Mouse (Mus musculus): Measurements from ENCODE around the gene Kif22.
"Not testable (repeated sequence)": the region's sequence is repeated elsewhere in the genome, so short reads cannot be mapped to it uniquely, and the experiment has no call there.

Gene Kif22

DNA sequence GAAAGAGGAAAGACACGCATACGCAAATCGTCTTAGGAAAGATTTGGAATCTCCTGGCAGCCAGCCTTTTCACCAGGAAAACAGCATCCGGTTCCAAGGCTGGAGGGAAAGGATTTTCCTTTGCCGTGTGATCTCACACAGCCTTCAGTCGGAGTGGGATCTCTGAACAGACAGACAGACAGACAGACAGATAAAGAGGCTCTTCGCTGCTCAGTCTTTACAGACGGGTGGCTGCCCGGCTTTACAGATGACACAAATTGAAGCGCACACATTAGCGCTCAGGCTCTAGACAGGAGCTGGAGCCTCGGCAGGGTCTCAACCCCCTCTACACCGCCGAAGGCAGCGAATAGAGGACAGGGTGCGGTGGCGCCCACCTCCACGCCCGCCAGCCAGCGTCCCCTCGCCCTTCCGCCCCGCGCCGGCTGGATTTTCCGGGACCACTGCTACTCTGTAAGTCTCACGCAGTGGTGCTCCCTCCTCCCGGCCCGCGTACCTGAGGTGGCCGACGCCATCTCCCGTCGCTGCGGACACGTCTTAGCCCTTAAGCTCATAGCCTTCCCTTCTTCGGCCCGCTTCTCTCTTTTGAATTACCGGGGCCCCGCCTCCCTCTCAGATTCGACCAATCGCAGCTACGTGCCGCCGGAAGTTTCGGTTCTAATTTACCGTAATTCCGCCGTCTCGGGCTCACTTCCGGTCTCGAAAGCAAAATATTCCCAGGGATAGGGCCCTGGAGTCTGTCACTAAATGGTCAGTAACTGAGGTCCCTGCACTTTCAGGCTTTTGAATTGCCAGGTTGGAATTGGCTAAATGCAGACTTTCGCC lies at the start of gene Kif22:
Gene Kif22, minus strand, starts transcription at position 621 of the 822 bp plus-strand sequence.
- peak; percentile 93 to 94 for DNase-seq

DNA sequence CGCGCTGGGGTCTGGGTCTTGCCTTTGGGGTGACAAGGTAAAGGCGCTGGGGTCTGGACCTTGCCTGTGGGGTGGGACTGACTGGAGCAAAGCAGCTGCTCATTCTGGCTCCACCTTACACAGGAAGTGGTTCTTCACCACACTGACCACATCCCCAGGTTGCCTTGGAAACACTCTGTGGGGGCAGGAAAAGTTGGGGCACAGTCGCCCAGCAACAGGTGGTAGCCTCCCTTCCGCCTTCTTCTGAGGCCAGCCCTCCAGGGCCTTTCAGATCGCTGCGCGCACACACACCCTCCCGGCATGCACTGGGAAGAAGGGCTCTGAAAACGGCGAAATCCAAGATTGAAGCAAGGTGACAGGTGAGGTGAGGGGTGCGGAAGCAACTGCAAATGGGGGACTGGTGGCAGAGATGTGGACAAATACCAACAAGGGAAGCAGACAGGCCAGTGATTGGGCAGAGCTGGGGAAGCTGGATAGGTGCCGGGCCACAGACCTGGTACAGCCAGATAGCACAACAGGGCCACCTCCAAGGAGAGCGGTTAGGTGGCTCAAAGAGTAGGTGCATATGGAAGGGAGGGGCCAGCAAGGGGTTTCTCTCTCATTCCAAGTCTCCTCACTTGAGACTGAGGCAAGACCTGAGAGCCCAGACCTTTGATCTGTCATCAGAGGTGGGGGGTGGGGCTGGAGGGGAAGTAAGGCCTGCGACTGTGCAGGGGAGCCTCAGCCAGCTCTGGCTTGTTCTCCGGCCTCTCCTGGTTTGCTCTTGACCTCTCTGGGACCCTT lies 49.0 kb upstream of the Kif22 start, which contains the start of gene AI467606:
Gene AI467606, plus strand, starts transcription at position 246 of the 783 bp plus-strand sequence.
- no peak for DNase-seq

DNA sequence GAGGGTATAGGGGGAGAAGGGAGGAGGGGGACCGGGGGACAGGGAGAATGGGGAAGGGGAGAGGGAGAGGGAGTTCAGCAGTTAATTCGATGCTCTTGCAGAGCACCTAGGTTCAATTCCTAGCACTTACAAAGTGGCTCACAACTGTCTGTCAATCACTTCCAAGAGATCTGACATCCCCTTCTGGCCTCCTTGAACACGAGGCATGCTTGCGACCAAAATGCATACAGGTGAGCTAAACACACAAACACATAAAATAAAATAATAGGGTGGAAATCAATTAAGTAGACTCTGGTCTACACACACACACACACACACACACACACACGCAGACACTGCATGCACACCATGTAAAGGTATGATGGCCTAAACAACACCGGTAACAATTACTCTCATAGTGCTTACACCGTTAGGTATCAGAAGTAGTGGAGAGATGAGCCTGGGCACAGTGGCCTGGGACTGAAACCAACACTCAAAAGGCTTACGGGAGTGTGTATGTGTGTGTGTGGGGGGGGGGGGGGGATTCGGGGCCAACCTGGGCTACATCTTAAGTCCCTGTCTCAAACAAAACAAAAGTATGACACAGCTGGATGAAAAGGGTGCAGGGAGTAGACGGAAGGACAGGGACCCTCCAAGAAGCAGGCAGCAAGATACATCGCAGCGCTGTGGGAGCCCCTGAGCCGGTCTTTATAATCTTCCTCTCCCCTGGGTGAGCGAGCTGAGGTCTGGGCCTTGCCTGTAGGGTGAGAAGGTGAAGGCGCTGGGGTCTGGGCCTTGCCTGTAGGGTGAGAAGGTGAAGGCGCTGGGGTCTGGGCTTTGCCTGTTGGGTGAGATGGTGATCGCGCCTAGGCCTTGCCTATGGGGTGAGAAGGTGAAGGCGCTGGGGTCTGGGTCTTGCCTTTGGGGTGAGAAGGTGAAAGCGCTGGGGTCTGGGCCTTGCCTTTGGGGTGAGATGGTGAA lies 48.2 kb upstream of the Kif22 start:
- DNase-seq, result no peak

DNA sequence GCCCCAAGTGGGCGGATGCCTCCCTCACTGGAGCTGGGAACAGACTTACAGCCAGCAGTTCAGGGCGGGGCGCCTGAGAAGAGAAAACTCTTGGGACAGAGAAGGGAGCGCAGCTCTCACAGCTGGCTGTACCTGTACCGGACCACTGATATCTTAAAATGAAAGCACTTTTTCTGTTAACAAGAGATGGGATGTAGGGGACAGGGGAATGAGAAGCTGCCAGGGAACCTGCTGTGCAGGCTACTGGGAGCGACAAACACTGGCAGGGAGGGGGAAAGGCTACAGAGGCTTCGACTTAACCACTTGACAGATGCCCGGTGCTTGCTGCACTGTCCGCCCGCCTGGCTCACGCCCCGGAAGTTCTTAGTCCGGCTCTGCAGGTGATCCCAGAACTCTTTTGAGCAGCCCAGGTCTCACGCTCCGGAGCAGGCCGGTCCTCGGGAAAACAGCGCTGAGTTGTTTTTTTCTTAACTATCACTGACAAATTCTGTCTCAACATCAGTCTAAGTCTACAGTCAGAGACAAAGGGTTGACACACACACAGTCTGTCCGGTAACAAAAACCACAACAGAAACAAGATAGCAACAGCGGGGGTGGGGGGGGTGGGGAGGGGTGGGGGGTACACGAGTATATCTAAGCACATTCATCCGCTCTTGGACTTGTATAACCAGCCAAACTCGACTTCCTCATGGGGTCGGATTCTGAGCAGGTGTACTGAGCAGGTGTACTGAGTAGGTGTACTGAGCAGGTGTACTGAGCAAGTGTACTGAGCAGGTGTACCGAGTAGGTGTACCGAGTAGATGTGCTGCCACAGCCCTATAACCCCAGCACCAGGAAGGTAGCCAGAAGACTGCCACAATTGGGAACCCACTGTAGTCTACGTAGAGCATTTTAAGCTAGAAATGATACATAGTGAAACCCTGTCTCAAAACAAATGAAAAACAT lies 46.9 kb upstream of the Kif22 start:
- no peak for DNase-seq

DNA sequence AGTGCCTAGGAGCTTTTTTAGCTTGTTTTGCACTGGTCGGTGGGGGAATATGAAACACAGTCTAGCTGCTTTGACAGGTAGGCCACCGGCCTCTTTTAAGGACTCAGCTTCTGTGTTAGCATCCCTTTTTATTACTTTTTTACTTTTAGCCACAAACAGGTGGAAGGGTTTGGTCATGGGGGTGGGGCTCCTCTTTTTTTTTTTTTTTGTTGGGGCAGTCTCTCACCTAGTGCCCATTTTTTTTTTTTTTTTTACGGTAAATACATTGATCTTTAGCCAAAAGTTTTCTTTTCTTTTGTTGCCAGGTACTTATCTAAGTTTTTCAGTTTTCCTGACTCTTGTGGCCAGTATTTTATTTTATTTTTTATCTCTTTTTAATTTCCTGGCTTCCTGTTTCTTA lies 45.8 kb upstream of the Kif22 start:
- no peak for DNase-seq

DNA sequence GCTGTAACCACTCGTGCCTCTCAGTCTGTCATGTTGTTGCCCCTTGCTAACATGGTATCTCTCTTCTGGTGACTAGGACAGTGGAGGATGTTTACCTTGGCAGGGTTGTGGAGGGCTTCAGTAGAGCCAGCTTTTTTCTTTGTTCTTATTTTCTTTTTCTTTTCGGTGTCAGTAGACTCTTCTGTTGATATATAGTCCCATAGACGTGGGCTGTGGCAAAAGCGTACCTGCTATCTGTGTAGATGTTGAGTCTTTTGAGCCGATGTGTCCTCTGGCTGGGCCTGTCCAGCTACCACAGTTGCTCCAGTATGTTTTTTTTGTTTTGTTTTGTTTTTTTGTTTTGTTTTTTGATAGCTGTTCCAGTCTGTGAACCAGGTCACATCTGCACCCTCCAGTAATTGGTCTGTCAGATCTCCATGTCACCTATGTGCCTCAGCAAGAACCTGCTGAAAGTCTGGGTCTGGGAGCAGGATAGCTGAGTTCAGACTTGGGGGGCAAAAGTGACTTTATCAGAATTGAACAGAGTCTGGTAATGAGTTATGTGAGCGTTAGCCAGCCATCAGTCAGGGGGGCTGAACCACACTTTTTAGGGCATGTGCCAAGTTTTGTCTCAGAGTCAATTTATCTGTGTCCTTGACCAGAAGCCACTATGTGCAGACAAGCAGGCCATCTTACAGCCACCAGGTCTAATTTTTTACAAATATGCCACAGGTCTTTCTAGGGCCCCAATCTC lies 45.2 kb upstream of the Kif22 start, which contains the start of gene Zg16:
Gene Zg16, minus strand, starts transcription at position 51 of the 733 bp plus-strand sequence.
- DNase-seq, result not testable (repeated sequence)

DNA sequence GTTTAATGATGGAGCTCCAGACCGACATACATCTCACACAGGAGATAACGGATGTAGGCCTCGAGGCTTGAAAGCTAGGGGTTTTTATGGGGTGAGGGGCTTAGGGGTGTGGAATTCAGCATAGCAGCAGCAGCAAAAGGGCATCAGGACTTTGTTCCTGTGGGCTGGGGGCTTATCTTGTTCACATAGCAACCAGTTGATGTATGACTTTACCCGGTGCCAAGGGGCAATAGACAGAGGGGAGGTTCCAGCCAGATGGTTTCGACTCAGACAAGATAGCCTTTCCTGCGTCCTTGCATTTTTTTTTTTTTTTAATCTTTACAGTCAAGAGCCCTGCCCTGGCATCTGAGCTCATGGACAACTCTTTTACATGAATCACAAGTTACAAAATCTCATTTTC lies 43.5 kb upstream of the Kif22 start:
- not testable (repeated sequence) for DNase-seq

DNA sequence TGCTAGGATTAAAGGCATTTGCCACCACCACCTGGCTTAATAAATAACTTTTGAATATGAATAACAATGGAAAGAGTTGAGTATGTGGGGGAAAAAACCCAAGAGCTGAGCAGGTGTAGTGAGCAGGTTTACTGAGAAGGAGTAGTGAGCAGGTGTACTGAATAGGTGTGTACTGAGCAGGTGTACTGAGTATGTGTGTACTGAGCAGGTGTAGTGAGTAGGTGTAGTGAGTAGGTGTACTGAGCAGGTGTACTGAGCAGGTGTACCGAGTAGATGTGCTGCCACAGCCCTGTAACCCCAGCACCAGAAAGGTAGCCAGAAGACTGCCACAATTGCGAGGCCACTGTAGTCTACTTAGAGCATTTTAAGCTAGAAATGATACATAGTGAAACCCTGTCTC lies 42.5 kb upstream of the Kif22 start:
- no peak for DNase-seq

DNA sequence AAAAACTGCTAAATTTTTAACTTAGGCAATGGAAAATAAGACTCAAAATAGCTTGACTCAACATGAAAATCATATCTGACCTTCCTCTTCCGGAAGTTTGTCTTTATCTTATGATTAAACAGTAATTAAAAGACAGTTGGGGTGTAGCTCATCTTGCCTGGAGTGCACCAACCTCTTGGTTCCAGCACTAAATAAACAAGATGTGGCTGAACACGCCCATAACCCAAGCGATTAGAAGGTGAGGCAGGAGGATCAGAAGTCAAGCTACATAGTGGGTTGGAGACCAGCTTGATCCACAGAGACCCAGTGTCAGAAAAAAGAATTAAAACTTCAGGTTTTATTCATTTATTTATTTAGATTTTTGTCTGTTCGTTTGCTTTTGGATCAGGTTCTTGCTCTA lies 41.4 kb upstream of the Kif22 start:
- DNase-seq, result no peak

DNA sequence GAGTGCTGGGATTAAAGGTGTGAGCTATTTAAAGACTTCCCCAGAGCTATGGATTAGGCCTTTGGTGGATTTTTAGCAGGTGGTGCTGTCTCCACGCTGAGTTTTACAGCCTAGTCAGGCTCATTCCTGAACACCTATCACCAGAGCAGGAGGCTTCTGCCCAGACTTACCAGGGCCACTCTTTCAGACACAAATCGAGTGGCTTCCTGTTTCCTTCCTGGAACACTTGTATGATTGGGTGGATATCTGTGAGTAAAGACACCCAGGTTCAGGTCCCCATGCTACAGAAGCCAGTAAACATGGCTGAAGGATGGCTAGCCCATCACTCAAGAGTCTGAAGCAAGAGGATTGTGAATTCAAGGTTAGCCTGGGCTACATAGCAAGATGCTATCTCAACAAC lies 40.7 kb upstream of the Kif22 start:
- DNase-seq, result no peak

DNA sequence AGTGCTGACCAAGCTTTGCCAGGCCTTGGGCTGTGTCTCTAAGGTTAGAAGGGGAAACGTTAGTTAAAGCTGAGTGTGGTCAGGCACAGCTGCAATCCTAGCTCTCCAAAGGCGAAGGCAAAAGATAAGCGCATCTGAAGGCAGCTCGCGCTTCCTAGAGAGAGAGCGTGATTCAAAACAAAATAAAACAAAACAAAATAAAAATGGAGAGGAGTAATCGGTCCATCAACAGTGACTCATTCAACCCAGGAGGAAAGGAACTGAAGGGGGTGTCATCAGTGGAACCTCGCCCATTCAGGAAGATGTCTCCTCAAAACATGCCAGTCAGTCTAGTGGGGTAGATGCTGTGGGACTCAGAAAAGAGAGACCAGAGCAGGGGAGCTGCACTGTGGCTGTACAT lies 40.0 kb upstream of the Kif22 start:
- no peak for DNase-seq

DNA sequence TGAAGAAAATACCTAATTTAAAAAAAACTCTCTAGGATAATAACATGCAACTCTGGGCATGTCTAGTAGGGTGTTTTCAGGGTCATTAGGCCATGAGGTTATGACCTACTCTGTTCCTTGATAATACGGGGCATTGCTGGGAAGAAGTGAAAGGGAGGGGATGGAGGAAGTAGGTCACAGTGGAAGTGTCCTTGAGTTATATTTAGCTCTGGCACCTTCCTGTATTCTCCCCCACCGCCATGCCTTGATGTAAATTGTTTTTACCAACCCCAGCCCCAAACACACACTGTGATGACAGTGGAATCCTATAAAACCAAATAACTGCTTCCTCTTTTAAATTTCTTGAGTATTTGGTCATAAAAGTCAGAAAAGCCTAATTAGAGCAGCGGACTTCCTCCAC lies 37.8 kb upstream of the Kif22 start:
- no peak for DNase-seq

DNA sequence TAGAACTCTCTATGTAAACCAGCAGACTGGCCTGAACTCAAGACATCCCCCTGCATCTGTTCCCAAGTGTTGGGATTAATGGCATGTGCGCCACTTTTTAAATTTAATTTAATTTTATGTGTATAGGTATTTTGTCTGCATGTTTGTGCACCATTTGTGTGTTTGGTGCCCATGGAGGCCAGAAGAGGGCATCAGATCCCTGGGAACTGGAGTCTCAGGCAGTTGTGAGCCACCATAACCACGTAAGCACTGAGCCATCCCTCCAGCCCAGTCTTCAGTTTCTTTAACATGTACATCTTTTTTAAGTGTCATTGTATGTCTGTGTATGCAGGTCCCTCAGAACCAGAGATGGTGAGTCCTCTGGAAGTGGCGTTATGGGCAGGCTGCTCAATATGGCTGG lies 35.4 kb upstream of the Kif22 start:
- no peak for DNase-seq

DNA sequence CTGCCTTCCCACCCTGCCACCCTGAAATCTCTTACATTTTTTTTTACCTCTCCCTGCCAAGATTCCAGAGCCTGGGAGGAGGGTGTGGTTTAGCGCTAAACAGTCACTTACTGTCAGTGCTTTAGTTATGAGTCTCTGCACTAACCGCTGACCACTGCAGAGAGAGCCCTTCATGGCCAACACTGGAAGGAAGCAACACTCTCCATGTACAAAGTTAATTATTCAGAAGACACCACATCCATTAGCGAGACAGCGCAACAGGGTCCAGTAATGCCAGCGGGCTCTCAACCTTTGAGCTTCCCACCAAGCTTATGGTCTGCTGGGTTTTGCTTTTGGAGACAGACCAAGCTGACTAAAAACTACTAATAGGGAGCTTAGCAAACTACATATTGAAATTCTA lies 33.9 kb upstream of the Kif22 start:
- no peak for DNase-seq

DNA sequence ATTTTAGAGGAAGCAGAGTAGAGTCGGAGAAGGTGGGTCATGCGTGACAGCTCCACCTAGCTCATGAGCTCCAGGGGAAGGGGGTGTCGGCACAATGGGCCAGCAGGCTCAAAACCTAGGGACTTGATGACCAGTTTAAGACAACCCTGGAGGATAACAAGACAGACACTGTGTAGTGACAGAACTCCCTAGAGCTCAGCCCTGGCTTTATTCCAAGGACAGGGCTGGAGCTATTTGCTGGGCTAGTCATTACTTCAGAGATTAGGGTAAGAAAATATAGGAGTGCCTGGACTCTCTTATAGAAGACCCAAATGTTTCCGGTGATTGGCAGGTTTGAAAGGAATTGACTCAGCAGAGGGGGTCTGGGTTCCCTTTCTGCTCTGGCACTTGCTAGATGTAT lies 30.9 kb upstream of the Kif22 start:
- DNase-seq, result no peak

DNA sequence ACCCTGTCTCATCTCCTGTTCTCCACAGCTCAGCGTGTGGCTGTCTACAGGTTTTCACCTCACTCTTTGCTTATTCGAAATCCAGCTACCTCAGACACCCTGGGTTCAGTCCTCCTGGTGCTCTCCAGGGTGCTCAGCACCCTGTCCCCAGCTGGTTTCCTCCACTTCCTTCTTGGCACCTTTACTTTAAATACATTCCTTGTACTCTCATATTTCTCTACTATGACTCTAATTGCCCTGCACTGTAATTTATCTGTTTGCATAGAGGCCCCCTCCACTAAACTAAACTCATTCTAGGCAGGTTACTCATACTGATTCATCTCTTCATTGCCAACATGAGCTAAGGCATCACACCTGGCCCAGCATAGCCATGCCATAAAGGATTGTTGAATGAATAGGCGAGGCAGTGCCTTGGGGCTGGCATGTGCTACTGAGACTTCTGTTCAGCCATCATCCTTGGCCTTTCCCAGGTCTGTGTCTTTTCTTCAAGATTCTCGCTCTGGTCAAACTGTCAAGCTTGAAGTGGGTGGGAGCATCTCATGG lies 28.7 kb upstream of the Kif22 start:
- DNase-seq, result no peak

DNA sequence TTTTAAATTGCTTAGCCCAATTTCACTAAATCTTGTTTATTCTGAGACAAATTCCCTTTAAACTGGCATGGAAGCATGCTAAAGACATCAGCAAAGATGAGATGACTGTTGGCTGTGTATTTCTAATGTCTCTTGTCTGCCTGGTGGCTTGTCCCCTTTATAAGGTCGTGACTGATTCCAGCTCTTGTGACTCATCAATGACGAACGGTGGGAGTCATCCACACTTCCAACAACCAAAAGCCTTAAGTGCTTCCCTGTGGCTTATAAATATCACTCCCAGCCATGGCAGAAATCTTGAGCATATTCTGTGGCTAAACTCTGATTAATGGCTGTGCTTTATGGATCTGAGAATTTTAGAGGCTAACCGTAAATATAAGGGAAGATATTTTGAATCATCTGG lies 24.0 kb upstream of the Kif22 start:
- DNase-seq, result no peak

DNA sequence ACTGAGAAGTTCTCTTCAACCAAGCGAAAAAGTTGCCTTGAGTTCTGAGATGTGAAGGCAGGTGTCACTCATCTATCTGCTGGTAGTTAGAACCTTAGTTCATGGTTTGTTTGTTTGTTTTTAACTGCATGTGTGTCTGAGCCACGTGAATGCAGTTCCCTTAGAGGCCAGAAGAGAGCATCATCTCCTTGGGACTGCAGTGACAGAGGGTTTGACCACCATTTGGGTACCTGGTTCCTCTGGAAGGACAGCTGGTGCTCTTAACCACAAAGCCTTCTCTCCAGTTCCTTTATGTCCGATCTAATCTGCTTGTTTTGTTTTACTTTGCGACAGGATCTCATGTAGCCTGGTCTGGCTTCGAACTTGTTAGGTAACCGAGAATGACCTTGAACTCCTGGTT lies 23.3 kb upstream of the Kif22 start:
- no peak for DNase-seq

DNA sequence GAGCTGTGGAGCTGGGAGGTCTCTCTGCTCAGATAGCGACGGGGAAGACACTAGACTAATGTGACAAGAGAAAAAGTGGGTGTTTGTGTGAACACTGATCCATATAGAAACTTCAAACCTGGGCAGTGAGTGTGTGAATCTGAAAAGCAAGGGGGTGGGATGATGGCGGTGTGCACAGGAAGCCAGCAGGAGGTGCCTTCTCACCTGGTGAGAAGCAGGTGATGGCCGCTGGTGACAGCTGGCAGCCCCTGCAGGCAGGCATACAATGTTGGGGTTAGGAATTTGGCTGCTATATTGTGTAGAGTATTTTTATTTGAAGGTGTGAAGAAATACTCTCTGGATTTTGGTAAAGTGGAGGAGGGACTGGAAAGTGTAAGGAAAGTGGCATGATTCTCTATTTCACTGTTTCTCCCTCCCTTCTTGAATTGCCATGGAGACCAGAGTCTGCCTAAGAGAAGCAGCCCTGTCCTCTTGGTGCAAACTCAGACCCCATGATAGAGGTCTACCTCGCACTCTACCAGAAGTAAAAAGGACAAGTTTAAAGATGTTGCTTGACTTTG lies 12.8 kb upstream of the Kif22 start:
- no peak for DNase-seq

DNA sequence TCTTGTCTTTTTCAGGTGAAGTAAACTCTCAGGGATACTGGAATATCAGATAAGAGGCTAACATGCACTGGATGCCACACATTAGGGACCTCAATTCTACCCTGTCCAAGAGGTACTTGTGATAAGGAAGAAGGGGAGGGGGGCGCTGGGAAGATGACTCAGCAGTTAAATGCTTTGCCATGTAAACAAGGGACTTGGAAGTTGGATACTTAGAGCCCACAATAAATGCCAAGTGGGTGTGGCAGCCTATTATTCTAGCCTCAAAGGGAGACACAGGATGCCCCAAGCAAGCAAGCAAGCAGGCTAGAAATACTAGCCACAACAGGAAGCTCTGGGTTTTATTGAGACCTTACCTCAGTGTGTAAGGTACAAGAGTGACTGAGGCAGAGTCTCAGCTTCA lies 11.0 kb downstream of the Kif22 start:
- DNase-seq, result no peak
